Mouse (Mus musculus) B cell, adult 2 months (primary cell): ENCODE results near the gene Alx3.

Source experiments
- DNase-seq, 2 experiments: peaks; one replicate each; pipeline ENCODE4 v3.0.0; 2022

Alx3 gene

GRCm38 (mm10) chr3:107583893-107584292 is 10.9 kb upstream of the Alx3 start:
- no peak for DNase-seq

- no peak for DNase-seq
These were observed 8.3 kb upstream of the Alx3 start for GRCm38 (mm10) chr3:107586504-107586903.

- DNase-seq: no peak
These were observed 3.2 kb upstream of the Alx3 start for GRCm38 (mm10) chr3:107591612-107592011.

GRCm38 (mm10) chr3:107593632-107594031 is 1.2 kb upstream of the Alx3 start:
- no peak for DNase-seq

- peak; percentile 23 to 40 for DNase-seq
These were observed 570 bp downstream of the Alx3 start for GRCm38 (mm10) chr3:107595264-107595937.

GRCm38 (mm10) chr3:107595938-107596461 is 1.2 kb downstream of the Alx3 start:
- peak in 1 of 2 experiments; percentile 23 for DNase-seq

- peak; percentile 22 to 37 for DNase-seq
These were observed 1.7 kb downstream of the Alx3 start for GRCm38 (mm10) chr3:107596559-107596958.

GRCm38 (mm10) chr3:107597134-107597533 is 2.3 kb downstream of the Alx3 start:
- DNase-seq: no peak

- DNase-seq: no peak
These were observed 3.0 kb downstream of the Alx3 start for GRCm38 (mm10) chr3:107597586-107598389.

GRCm38 (mm10) chr3:107600127-107600526 is 5.3 kb downstream of the Alx3 start:
- DNase-seq: no peak

- DNase-seq: peak; percentile 79 to 80
These were observed 10.5 kb downstream of the Alx3 start for GRCm38 (mm10) chr3:107605304-107605703.

GRCm38 (mm10) chr3:107607221-107607620 is 12.4 kb downstream of the Alx3 start:
- no peak for DNase-seq

- DNase-seq: no peak
These were observed 14.0 kb downstream of the Alx3 start for GRCm38 (mm10) chr3:107608808-107609207.

- no peak for DNase-seq
These were observed 14.5 kb downstream of the Alx3 start for GRCm38 (mm10) chr3:107609376-107609775.

GRCm38 (mm10) chr3:107611394-107611793 is 16.6 kb downstream of the Alx3 start:
- DNase-seq: no peak

- DNase-seq: peak; percentile 74 to 76
These were observed 18.2 kb downstream of the Alx3 start for GRCm38 (mm10) chr3:107612902-107613525.

GRCm38 (mm10) chr3:107617800-107618199 is 23.0 kb downstream of the Alx3 start:
- no peak for DNase-seq

GRCm38 (mm10) chr3:107619911-107620310 is 25.1 kb downstream of the Alx3 start:
- no peak for DNase-seq

- no peak for DNase-seq
These were observed 26.6 kb downstream of the Alx3 start for GRCm38 (mm10) chr3:107621286-107622075.

- DNase-seq: no peak
These were observed 27.7 kb downstream of the Alx3 start for GRCm38 (mm10) chr3:107622537-107622936.

GRCm38 (mm10) chr3:107624424-107624823 is 29.6 kb downstream of the Alx3 start:
- no peak for DNase-seq

GRCm38 (mm10) chr3:107625536-107625935 is 30.7 kb downstream of the Alx3 start:
- no peak for DNase-seq

GRCm38 (mm10) chr3:107626751-107627150 is 31.9 kb downstream of the Alx3 start:
- no peak for DNase-seq
